Mouse (Mus musculus): ENCODE results near the gene Erp44.

DNA sequence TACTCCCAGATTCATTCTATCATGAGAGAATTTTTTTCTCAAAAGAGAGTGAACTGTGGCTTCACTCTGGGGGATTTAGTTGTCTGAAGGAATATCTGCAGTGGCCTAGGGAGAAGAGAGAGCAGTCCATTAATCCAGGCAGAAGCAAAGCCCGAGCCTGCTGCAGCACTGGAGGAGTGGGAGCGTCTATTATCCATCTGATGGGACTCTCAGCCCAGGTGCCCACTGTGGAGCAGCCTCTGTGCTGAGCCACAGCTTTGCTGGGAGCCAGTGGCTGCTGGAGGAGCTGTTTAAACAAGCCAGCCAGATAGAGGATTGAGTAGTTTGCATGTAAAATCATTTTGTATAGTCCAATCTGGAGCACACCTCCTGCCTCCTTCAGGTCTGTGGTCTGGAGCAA lies 98.4 kb downstream of the Erp44 start:
- TF ChIP-seq EP300 (IDR thresholded peaks at IDR 0.05; ENCODE audit: low read depth) (no peak), CTCF (IDR thresholded peaks at IDR 0.05; ENCODE audit: low read depth) (no peak)
